Mouse (Mus musculus) liver, postnatal 0 days (tissue): ENCODE measurements around the gene Pstpip1. TPM values are rescaled to one million over a fixed set of nuclear protein-coding genes. Genes with fewer than 3 reads are reported as not detected.

Source experiments
- ATAC-seq: fragments of 200-750 bp; cut with Nextera tagmentation; 2 replicates; pipeline ENCODE4 v1.8.0; 2017; ENCODE audit warnings: mild to moderate bottlenecking, moderate library complexity
- DNase-seq: peaks from one replicate; pipeline ENCODE4 v3.0.0-alpha.2; 2016
- H3K27ac ChIP-seq: fragments of 300-500 bp; sonication (generic); 2 replicates; pipeline ENCODE4 v1.5.1; 2014; ENCODE audit warnings: antibody characterized with exemption, moderate library complexity, mild to moderate bottlenecking, low read depth
- H3K27me3 ChIP-seq: fragments of 300-500 bp; sonication (generic); 2 replicates; pipeline ENCODE4 v1.6.1; 2014; ENCODE audit warnings: low read length, control low read depth, mixed read lengths; ENCODE audit not compliant: insufficient read depth
- H3K36me3 ChIP-seq: fragments of 300-500 bp; sonication (generic); replicated peaks from 2 replicates; pipeline ENCODE4 v1.6.1; 2014; ENCODE audit warnings: mild to moderate bottlenecking, control low read depth, low read length, moderate library complexity, mixed read lengths; ENCODE audit not compliant: insufficient read depth
- H3K4me1 ChIP-seq: fragments of 300-500 bp; sonication (generic); 2 replicates; pipeline ENCODE4 v1.6.1; 2014; ENCODE audit warnings: antibody characterized with exemption, mild to moderate bottlenecking, control low read depth; ENCODE audit not compliant: insufficient read depth
- H3K4me2 ChIP-seq: fragments of 300-500 bp; sonication (generic); 2 replicates; pipeline ENCODE4 v1.6.1; 2014; ENCODE audit warnings: low read depth, mild to moderate bottlenecking, low read length, moderate library complexity, mixed read lengths
- H3K4me3 ChIP-seq: fragments of 300-500 bp; sonication (generic); 2 replicates; pipeline ENCODE4 v1.5.1; 2014; ENCODE audit warnings: low read depth, low read length
- H3K9ac ChIP-seq: fragments of 300-500 bp; sonication (generic); replicated peaks from 2 replicates; pipeline ENCODE4 v1.6.1; 2014; ENCODE audit warnings: mild to moderate bottlenecking, moderate library complexity
- H3K9me3 ChIP-seq: fragments of 300-500 bp; sonication (generic); 2 replicates; pipeline ENCODE4 v1.6.1; 2016; ENCODE audit warnings: mild to moderate bottlenecking, control low read depth, low read length, mixed read lengths
- CTCF ChIP-seq: sonication (generic); IDR thresholded peaks from 2 replicates; pipeline ENCODE4 v1.5.1; 2016; ENCODE audit warnings: antibody characterized with exemption, low read depth
- EP300 ChIP-seq: IDR thresholded peaks from 2 replicates; pipeline ENCODE4 v1.6.1; 2016; ENCODE audit warnings: antibody characterized with exemption, low read depth, mild to moderate bottlenecking
- WGBS: fragments of 180-500 bp; shearing (Covaris S2); extraction: QIAGEN DNeasy Blood & Tissue Kit; methylation state at CpG from one replicate; pipeline ENCODE4 v1.1.7; 2014; ENCODE audit not compliant: insufficient replicate concordance; 5-methylcytosine and 5-hydroxymethylcytosine counted together
- polyA plus RNA-seq: library from polyadenylated mRNA; unstranded; fragments of >200 nt; fragmentation: Nextera tagmentation; extraction: Ambion mirVana; gene quantifications from 2 replicates; pipeline ENCODE4 v1.2.1, GENCODE M21; 2015

The Pstpip1 gene
- polyA plus RNA-seq, 1 experiment from 2014 or later: 5.5 TPM

DNA sequence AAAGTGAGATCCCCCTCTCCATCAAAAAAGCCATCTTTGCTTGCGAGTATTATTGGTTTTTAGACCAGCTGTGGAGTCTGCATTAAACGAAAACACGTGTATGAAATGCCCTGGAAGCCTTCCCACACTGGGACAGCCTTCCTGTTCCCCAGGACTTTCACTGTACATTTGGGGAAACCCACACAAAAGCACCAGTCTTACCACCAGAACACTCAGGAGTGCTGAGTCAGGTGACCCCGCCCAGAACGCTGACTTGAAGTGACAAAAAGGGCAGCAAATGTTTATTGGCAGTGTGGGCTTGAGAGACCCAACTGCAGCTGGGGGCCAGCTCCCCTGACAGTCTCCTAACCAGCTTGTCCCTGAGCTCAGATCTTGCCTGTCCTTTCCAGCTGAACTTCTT is 76.4 kb downstream of the Pstpip1 start:
- Histone ChIP-seq H3K9me3 (no peaks in the 10 kb centered on the region), H3K27ac (no peak overlapping the region), H3K4me2 (no peak overlapping the region), H3K9ac (no peak overlapping the region), H3K4me1 (peaks cover 2% of the 10 kb centered on the region; the same call in 1 of the 2 replicates), H3K36me3 (no peaks in the 10 kb centered on the region), H3K4me3 (no peak overlapping the region), H3K27me3 (peaks cover 3% of the 10 kb centered on the region; the same call in 1 of the 2 replicates)
- WGBS: 35% methylated on average over 5 of the region's 5 CpGs
- TF ChIP-seq CTCF (no peak), EP300 (no peak)
- DNase-seq (no peak), ATAC-seq (no peak)

- Histone ChIP-seq H3K9ac (no peak overlapping the region), H3K4me2 (no peak overlapping the region), H3K4me1 (peaks cover 2% of the 10 kb centered on the region; the same call in 1 of the 2 replicates), H3K36me3 (no peaks in the 10 kb centered on the region), H3K9me3 (no peaks in the 10 kb centered on the region), H3K27me3 (no peaks in the 10 kb centered on the region), H3K4me3 (no peak overlapping the region), H3K27ac (no peak overlapping the region)
- DNase-seq (no peak), ATAC-seq (no peak)
- 80% methylated on average over 6 of the region's 6 CpGs for WGBS
- no peak for TF ChIP-seq EP300
- no peak for TF ChIP-seq CTCF
These were observed 77.9 kb downstream of the Pstpip1 start for GRCm38 (mm10) chr9:56167690-56168089.

GRCm38 (mm10) chr9:56175316-56175715 is 85.6 kb downstream of the Pstpip1 start:
- no peak overlapping the region for H3K9ac ChIP-seq
- H3K27ac ChIP-seq: no peak overlapping the region
- H3K36me3 ChIP-seq: no peaks in the 10 kb centered on the region
- H3K4me1 ChIP-seq: no peaks in the 10 kb centered on the region
- ATAC-seq (no peak), DNase-seq (no peak)
- 82% methylated on average over 3 of the region's 3 CpGs for WGBS
- H3K9me3 ChIP-seq: no peaks in the 10 kb centered on the region
- no peak overlapping the region for H3K4me3 ChIP-seq
- no peak overlapping the region for H3K4me2 ChIP-seq
- H3K27me3 ChIP-seq: no peaks in the 10 kb centered on the region
- TF ChIP-seq EP300 (no peak), CTCF (no peak)

DNA sequence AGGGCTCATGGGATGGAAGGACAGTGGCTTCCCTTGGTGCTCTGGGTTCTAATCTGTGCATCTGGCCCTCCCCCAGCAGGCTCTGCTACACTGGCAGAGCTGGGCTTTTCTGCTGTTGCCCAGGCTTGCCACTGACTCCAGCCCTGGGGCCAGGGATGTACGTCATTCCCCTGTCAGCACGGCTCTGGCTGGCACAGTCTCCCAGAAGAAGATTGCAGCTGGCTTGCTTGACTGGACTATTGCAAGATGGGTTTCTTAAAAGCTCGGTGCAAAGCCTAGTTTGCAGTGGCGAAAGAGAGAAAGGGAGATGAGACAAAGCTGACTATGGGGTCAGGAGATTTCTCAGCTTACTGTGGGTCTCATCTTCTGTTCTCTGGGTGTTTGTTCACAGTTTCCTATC is 87.6 kb downstream of the Pstpip1 start:
- 72% methylated on average over 4 of the region's 4 CpGs for WGBS
- Histone ChIP-seq H3K27me3 (no peaks in the 10 kb centered on the region), H3K4me2 (no peak overlapping the region), H3K4me3 (no peak overlapping the region), H3K36me3 (no peaks in the 10 kb centered on the region), H3K4me1 (no peaks in the 10 kb centered on the region), H3K9ac (no peak overlapping the region), H3K27ac (no peak overlapping the region), H3K9me3 (no peaks in the 10 kb centered on the region)
- ATAC-seq: no peak
- DNase-seq: no peak
- TF ChIP-seq CTCF: no peak
- no peak for TF ChIP-seq EP300

Other genes with a start within 250 kb of the Pstpip1 start
- 1.7 and 2.3 TPM in 2 replicates for gene Scaper, start 151.8 kb upstream of the Pstpip1 start, polyA plus RNA-seq
- gene 4930563M21Rik, start 79.4 kb upstream of the Pstpip1 start, polyA plus RNA-seq: not detected in 2 replicates
- 30.1 and 30.5 TPM in 2 replicates for gene Rcn2, start 48.1 kb upstream of the Pstpip1 start, polyA plus RNA-seq
- gene Tspan3, start 75.5 kb downstream of the Pstpip1 start, polyA plus RNA-seq: 23.1 and 23.4 TPM in 2 replicates